Mouse (Mus musculus): ENCODE results near the gene Il31ra.
A peak's percentile ranks its signal among the peaks of the same experiment; 100 is the strongest.
"Not testable (repeated sequence)": the region's sequence is repeated elsewhere in the genome, so short reads cannot be mapped to it uniquely, and the experiment has no call there.

Il31ra gene

GRCm38 (mm10) chr13:112594260-112594659 is at the start of gene Il31ra:
TSS of gene Il31ra (minus strand) at chr13:112594360.
- DNase-seq (ENCODE audit: low spot score in 2 of 2): not testable (repeated sequence)

GRCm38 (mm10) chr13:112642897-112643296 is 48.7 kb upstream of the Il31ra start:
- DNase-seq (ENCODE audit: low spot score in 2 of 2): no peak

- DNase-seq (ENCODE audit: low spot score in 2 of 2): no peak
Observed at GRCm38 (mm10) chr13:112639111-112639510, 45.0 kb upstream of the Il31ra start.

GRCm38 (mm10) chr13:112636498-112636897 is 42.3 kb upstream of the Il31ra start:
- DNase-seq (ENCODE audit: low spot score in 2 of 2): no peak

GRCm38 (mm10) chr13:112635174-112635837 is 41.1 kb upstream of the Il31ra start:
- no peak for DNase-seq (ENCODE audit: low spot score in 2 of 2)

GRCm38 (mm10) chr13:112625566-112625965 is 31.4 kb upstream of the Il31ra start:
- DNase-seq (ENCODE audit: low spot score in 2 of 2): no peak

- no peak for DNase-seq (ENCODE audit: low spot score in 2 of 2)
Observed at GRCm38 (mm10) chr13:112624622-112625021, 30.5 kb upstream of the Il31ra start.

GRCm38 (mm10) chr13:112623656-112624055 is 29.5 kb upstream of the Il31ra start:
- no peak for DNase-seq (ENCODE audit: low spot score in 2 of 2)

GRCm38 (mm10) chr13:112621592-112621991 is 27.4 kb upstream of the Il31ra start:
- no peak for DNase-seq (ENCODE audit: low spot score in 2 of 2)

- DNase-seq (ENCODE audit: low spot score in 2 of 2): no peak
Observed at GRCm38 (mm10) chr13:112608606-112609005, 14.4 kb upstream of the Il31ra start.

- no peak for DNase-seq (ENCODE audit: low spot score in 2 of 2)
Observed at GRCm38 (mm10) chr13:112604411-112604810, 10.3 kb upstream of the Il31ra start.

GRCm38 (mm10) chr13:112603839-112604238 is 9.7 kb upstream of the Il31ra start:
- DNase-seq (ENCODE audit: low spot score in 2 of 2): no peak

- no peak for DNase-seq (ENCODE audit: low spot score in 2 of 2)
Observed at GRCm38 (mm10) chr13:112602607-112603006, 8.4 kb upstream of the Il31ra start.

- DNase-seq (ENCODE audit: low spot score in 2 of 2): no peak
Observed at GRCm38 (mm10) chr13:112590254-112590653, 3.9 kb downstream of the Il31ra start.

GRCm38 (mm10) chr13:112589625-112590024 is 4.5 kb downstream of the Il31ra start:
- DNase-seq (ENCODE audit: low spot score in 2 of 2): no peak

- no peak for DNase-seq (ENCODE audit: low spot score in 2 of 2)
Observed at GRCm38 (mm10) chr13:112584556-112585237, 9.5 kb downstream of the Il31ra start.

- no peak for DNase-seq (ENCODE audit: low spot score in 2 of 2)
Observed at GRCm38 (mm10) chr13:112582291-112582690, 11.9 kb downstream of the Il31ra start.

GRCm38 (mm10) chr13:112581796-112582195 is 12.4 kb downstream of the Il31ra start:
- no peak for DNase-seq (ENCODE audit: low spot score in 2 of 2)

GRCm38 (mm10) chr13:112580590-112581320 is 13.4 kb downstream of the Il31ra start:
- no peak for DNase-seq (ENCODE audit: low spot score in 2 of 2)

- peak; percentile 100 for DNase-seq (ENCODE audit: low spot score in 2 of 2)
Observed at GRCm38 (mm10) chr13:112578041-112578440, 16.1 kb downstream of the Il31ra start.

- DNase-seq (ENCODE audit: low spot score in 2 of 2): no peak
Observed at GRCm38 (mm10) chr13:112573800-112574199, 20.4 kb downstream of the Il31ra start.

GRCm38 (mm10) chr13:112570768-112571167 is 23.4 kb downstream of the Il31ra start:
- no peak for DNase-seq (ENCODE audit: low spot score in 2 of 2)

GRCm38 (mm10) chr13:112569606-112570005 is 24.6 kb downstream of the Il31ra start:
- DNase-seq (ENCODE audit: low spot score in 2 of 2): no peak

All from right cerebral cortex, postnatal 36 days (tissue).